8 mouse cellular contexts compared by ENCODE assay signal in the genomic region with DNA sequence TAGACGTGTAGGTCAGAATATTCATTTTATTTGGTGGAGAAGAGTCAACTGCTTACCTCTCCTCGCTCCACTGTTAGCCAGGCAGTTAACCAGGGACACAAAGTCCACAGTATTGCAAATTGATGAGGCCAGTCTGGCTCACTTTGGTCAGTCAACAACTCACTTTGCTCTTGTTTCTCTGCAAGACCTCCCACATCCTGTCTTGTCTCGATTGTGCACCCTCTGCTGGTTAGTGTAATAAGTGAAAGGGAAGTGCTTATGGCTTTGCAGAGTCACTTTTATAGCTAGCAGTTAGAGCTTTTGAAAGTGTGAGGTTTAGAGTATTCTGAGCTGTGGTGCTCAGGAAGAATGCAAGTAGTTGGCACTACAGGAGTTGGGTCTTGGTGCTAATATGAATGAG. TPM values are rescaled to one million over a fixed set of nuclear protein-coding genes. Genes with fewer than 3 reads are reported as not detected.
DNase-seq lines count a peak whose midpoint lies in the region; ATAC-seq lines count a peak whose summit lies in the region.
"Had no signal": no experiment of that assay in that cellular context is flagged by ENCODE, and none has a peak within 500 bp of the region (broad histone marks: within the 10 kb centered on the region; RNA-seq: fewer than 3 reads in every experiment).

No protein-coding gene starts in this region.

- H3K9me3 ChIP-seq in midbrain, embryonic 14.5 days (ENCODE audit: control insufficient read depth, low read length), result no peaks in the 10 kb centered on the region
- no peaks in the 10 kb centered on the region for H3K9me3 ChIP-seq in midbrain, embryonic 11.5 days (ENCODE audit: control insufficient read depth, low read length)
- H3K9me3 ChIP-seq in liver, embryonic 11.5 days (ENCODE audit: control insufficient read depth, low read length), result no peaks in the 10 kb centered on the region
- H3K9me3 ChIP-seq in hindbrain, embryonic 10.5 days, result 0 out of 2 replicates have a peak, but pooled peaks cover 4% of the 10 kb centered on the region

- intact Hi-C loops in heart, postnatal 10 days (cut with DNase I), result loop anchor here (2.0 to 5.0 kb wide), 4 partner anchors 43 to 205 kb away; no protein-coding TSS in a partner anchor

- H3K27me3 ChIP-seq in midbrain, embryonic 14.5 days (ENCODE audit: control insufficient read depth, insufficient read depth, low read length), result no peaks in the 10 kb centered on the region
- H3K27me3 ChIP-seq in midbrain, embryonic 11.5 days (ENCODE audit: control insufficient read depth, insufficient read depth, low read length), result no peaks in the 10 kb centered on the region
- no peaks in the 10 kb centered on the region for H3K27me3 ChIP-seq in liver, embryonic 11.5 days (replicated peaks; ENCODE audit: control insufficient read depth, insufficient read depth, low read length)
- H3K27me3 ChIP-seq in hindbrain, embryonic 10.5 days (ENCODE audit: insufficient read depth, poor library complexity, severe bottlenecking), result no peaks in the 10 kb centered on the region
- H3K27me3 ChIP-seq: midbrain, embryonic 12.5 days had no signal

- DNase-seq in midbrain, embryonic 14.5 days, result peak; percentile 48
- DNase-seq in midbrain, embryonic 11.5 days (ENCODE audit: low spot score, missing footprints), result no peak
- DNase-seq in MN1 (ENCODE audit: low spot score), result peak; percentile 57
- DNase-seq in heart, postnatal 10 days, result peak; percentile 70 to 83
- no peak for DNase-seq in liver, embryonic 11.5 days (ENCODE audit: low spot score)
- DNase-seq in skeletal muscle tissue, adult 2 months (ENCODE audit: low read depth, low spot score), result peak; percentile 38
- DNase-seq in hindbrain, embryonic 10.5 days (ENCODE audit: low spot score), result no peak

- H3K4me1 ChIP-seq in midbrain, embryonic 14.5 days (ENCODE audit: control insufficient read depth, insufficient read depth, low read length), result no peaks in the 10 kb centered on the region
- no peaks in the 10 kb centered on the region for H3K4me1 ChIP-seq in midbrain, embryonic 11.5 days (ENCODE audit: control insufficient read depth, insufficient read depth, low read length)
- no peaks in the 10 kb centered on the region for H3K4me1 ChIP-seq in liver, embryonic 11.5 days (replicated peaks; ENCODE audit: control insufficient read depth, insufficient read depth, low read length)
- no peaks in the 10 kb centered on the region for H3K4me1 ChIP-seq in hindbrain, embryonic 10.5 days (replicated peaks)
- H3K4me1 ChIP-seq: midbrain, embryonic 12.5 days had no signal

- H3K27ac ChIP-seq in midbrain, embryonic 14.5 days (replicated peaks; ENCODE audit: low read depth, low read length), result no peak overlapping the region
- no peak overlapping the region for H3K27ac ChIP-seq in midbrain, embryonic 11.5 days (ENCODE audit: low read depth, low read length)
- no peak overlapping the region for H3K27ac ChIP-seq in liver, embryonic 11.5 days (ENCODE audit: low read depth, low read length)
- no peak overlapping the region for H3K27ac ChIP-seq in hindbrain, embryonic 10.5 days
- H3K27ac ChIP-seq: midbrain, embryonic 12.5 days had no signal

- no peaks in the 10 kb centered on the region for H3K36me3 ChIP-seq in midbrain, embryonic 14.5 days (ENCODE audit: control insufficient read depth, insufficient read depth, low read length)
- no peaks in the 10 kb centered on the region for H3K36me3 ChIP-seq in midbrain, embryonic 11.5 days (ENCODE audit: control insufficient read depth, insufficient read depth, low read length)
- H3K36me3 ChIP-seq in liver, embryonic 11.5 days (ENCODE audit: control insufficient read depth, insufficient read depth, low read length), result no peaks in the 10 kb centered on the region
- H3K36me3 ChIP-seq in hindbrain, embryonic 10.5 days, result no peaks in the 10 kb centered on the region
- H3K36me3 ChIP-seq: midbrain, embryonic 12.5 days had no signal

- no peak for ATAC-seq in midbrain, embryonic 14.5 days (ENCODE audit: low FRiP score, low TSS enrichment)
- no peak for ATAC-seq in midbrain, embryonic 11.5 days (ENCODE audit: low FRiP score)
- peak; percentile 57; the same call in 1 of the 2 replicates for ATAC-seq in liver, embryonic 11.5 days (replicated peaks; ENCODE audit: low FRiP score)

- 73% methylated on average over 3 of the region's 3 CpGs for WGBS in midbrain, embryonic 14.5 days
- WGBS in midbrain, embryonic 11.5 days, result 66% methylated on average over 3 of the region's 3 CpGs
- WGBS in liver, embryonic 11.5 days, result 54% methylated on average over 3 of the region's 3 CpGs
- 71% methylated on average over 3 of the region's 3 CpGs for WGBS in hindbrain, embryonic 10.5 days

- no peak overlapping the region for H3K4me2 ChIP-seq in midbrain, embryonic 14.5 days (ENCODE audit: low read length)
- no peak overlapping the region for H3K4me2 ChIP-seq in midbrain, embryonic 11.5 days
- H3K4me2 ChIP-seq in liver, embryonic 11.5 days, result no peak overlapping the region
- H3K4me2 ChIP-seq: midbrain, embryonic 12.5 days had no signal

- H3K4me3 ChIP-seq in midbrain, embryonic 14.5 days (replicated peaks; ENCODE audit: low read depth, low read length), result no peak overlapping the region
- no peak overlapping the region for H3K4me3 ChIP-seq in midbrain, embryonic 11.5 days (ENCODE audit: low read depth, low read length)
- no peak overlapping the region for H3K4me3 ChIP-seq in liver, embryonic 11.5 days (ENCODE audit: low read depth, low read length)
- H3K4me3 ChIP-seq in hindbrain, embryonic 10.5 days, result no peak overlapping the region
- H3K4me3 ChIP-seq: midbrain, embryonic 12.5 days had no signal

- H3K9ac ChIP-seq in midbrain, embryonic 14.5 days (replicated peaks; ENCODE audit: low read length), result no peak overlapping the region
- no peak overlapping the region for H3K9ac ChIP-seq in midbrain, embryonic 11.5 days (ENCODE audit: low read length)
- H3K9ac ChIP-seq in liver, embryonic 11.5 days (ENCODE audit: low read depth, low read length), result no peak overlapping the region
- H3K9ac ChIP-seq: midbrain, embryonic 12.5 days had no signal

RNA-seq across cellular contexts. Expression of gene Btbd18, which starts 1.4 kb away (rescaled TPM):
- 0.37 and 0.53 TPM in 2 replicates for polyA plus RNA-seq in midbrain, embryonic 14.5 days (2014; fragmentation: Nextera tagmentation; extraction: Ambion mirVana)
- 0.19 and 0.41 TPM in 2 replicates for polyA plus RNA-seq in midbrain, embryonic 11.5 days (2014; fragmentation: Nextera tagmentation; extraction: Ambion mirVana)
- total RNA-seq in heart, postnatal 10 days (2021), result not detected
- 0.18 and 0.22 TPM in 2 replicates for polyA plus RNA-seq in liver, embryonic 11.5 days (2014; fragmentation: Nextera tagmentation; extraction: Ambion mirVana)
- 0.25 and 0.31 TPM in 2 replicates for polyA plus RNA-seq in hindbrain, embryonic 10.5 days (2016; fragmentation: Nextera tagmentation; extraction: Ambion mirVana)

RNA-seq across cellular contexts. Expression of gene Ctnnd1, which starts 9.7 kb away (rescaled TPM):
- polyA plus RNA-seq in midbrain, embryonic 14.5 days (2014; fragmentation: Nextera tagmentation; extraction: Ambion mirVana), result 21.9 and 33.8 TPM in 2 replicates
- polyA plus RNA-seq in midbrain, embryonic 11.5 days (2014; fragmentation: Nextera tagmentation; extraction: Ambion mirVana), result 36.8 and 38.3 TPM in 2 replicates
- 100 to 1,000 TPM; 126 to 129 TPM for total RNA-seq in heart, postnatal 10 days (2021)
- polyA plus RNA-seq in liver, embryonic 11.5 days (2014; fragmentation: Nextera tagmentation; extraction: Ambion mirVana), result 21.9 and 27.1 TPM in 2 replicates
- polyA plus RNA-seq in hindbrain, embryonic 10.5 days (2016; fragmentation: Nextera tagmentation; extraction: Ambion mirVana), result 33.2 and 39.7 TPM in 2 replicates

RNA-seq across cellular contexts. Expression of gene Selenoh, which starts 10.3 kb away (rescaled TPM):
- polyA plus RNA-seq in midbrain, embryonic 14.5 days (2014; fragmentation: Nextera tagmentation; extraction: Ambion mirVana), result 220 and 232 TPM in 2 replicates
- polyA plus RNA-seq in midbrain, embryonic 11.5 days (2014; fragmentation: Nextera tagmentation; extraction: Ambion mirVana), result 450 and 473 TPM in 2 replicates
- total RNA-seq in heart, postnatal 10 days (2021), result 10 to 100 TPM; 59.9 to 60.8 TPM
- 241 and 264 TPM in 2 replicates for polyA plus RNA-seq in liver, embryonic 11.5 days (2014; fragmentation: Nextera tagmentation; extraction: Ambion mirVana)
- polyA plus RNA-seq in hindbrain, embryonic 10.5 days (2016; fragmentation: Nextera tagmentation; extraction: Ambion mirVana), result 515 and 539 TPM in 2 replicates

RNA-seq across cellular contexts. Expression of gene Gm28635, which starts 17.6 kb away (rescaled TPM):
- polyA plus RNA-seq in midbrain, embryonic 14.5 days (2014; fragmentation: Nextera tagmentation; extraction: Ambion mirVana), result not detected in 2 replicates
- polyA plus RNA-seq in midbrain, embryonic 11.5 days (2014; fragmentation: Nextera tagmentation; extraction: Ambion mirVana), result not detected in 2 replicates
- total RNA-seq in heart, postnatal 10 days (2021), result 10 to 100 TPM in 1 of 2 experiments, 1 to 10 TPM in 1; 9.6 to 11.7 TPM
- not detected in 2 replicates for polyA plus RNA-seq in liver, embryonic 11.5 days (2014; fragmentation: Nextera tagmentation; extraction: Ambion mirVana)
- not detected in 2 replicates for polyA plus RNA-seq in hindbrain, embryonic 10.5 days (2016; fragmentation: Nextera tagmentation; extraction: Ambion mirVana)
- polyA plus RNA-seq: midbrain, embryonic 12.5 days had no signal

RNA-seq across cellular contexts. Expression of gene Med19, which starts 17.9 kb away (rescaled TPM):
- polyA plus RNA-seq in midbrain, embryonic 14.5 days (2014; fragmentation: Nextera tagmentation; extraction: Ambion mirVana), result 55.4 and 56.5 TPM in 2 replicates
- polyA plus RNA-seq in midbrain, embryonic 11.5 days (2014; fragmentation: Nextera tagmentation; extraction: Ambion mirVana), result 70.7 and 73.2 TPM in 2 replicates
- 10 to 100 TPM; 15.1 to 17.8 TPM for total RNA-seq in heart, postnatal 10 days (2021)
- 43.4 and 44.9 TPM in 2 replicates for polyA plus RNA-seq in liver, embryonic 11.5 days (2014; fragmentation: Nextera tagmentation; extraction: Ambion mirVana)
- 47.1 and 47.6 TPM in 2 replicates for polyA plus RNA-seq in hindbrain, embryonic 10.5 days (2016; fragmentation: Nextera tagmentation; extraction: Ambion mirVana)

Comparison
In these comparisons a context has a peak if more than half of its experiments do, and no peak if none do; other contexts are left out.
1. DNase-seq: peak in midbrain, embryonic 14.5 days (single experiment), MN1 (single experiment), heart, postnatal 10 days (2 of 2) and skeletal muscle tissue, adult 2 months (single experiment); none in midbrain, embryonic 11.5 days (single experiment), liver, embryonic 11.5 days (single experiment) and hindbrain, embryonic 10.5 days (single experiment).